ENCODE assay signal across 10 mouse cellular contexts in genomic region chr1:174921298-174921955, GRCm38 (mm10). TPM values are rescaled to one million over a fixed set of nuclear protein-coding genes. Genes with fewer than 3 reads are reported as not detected.
DNase-seq lines count a peak whose midpoint lies in the region; ATAC-seq and TF ChIP-seq lines count a peak whose summit lies in the region.
"Had no signal": no experiment of that assay in that cellular context is flagged by ENCODE, and none has a peak within 500 bp of the region (broad histone marks: within the 10 kb centered on the region; RNA-seq: fewer than 3 reads in every experiment).

Gene Grem2, minus strand, starts transcription at chr1:174921819.

- no peaks in the 10 kb centered on the region; the same call in 1 of the 2 replicates for H3K4me1 ChIP-seq in lung, adult 2 months (ENCODE audit: control insufficient read depth, insufficient read depth, low read length)

- peak within 1 kb of the TSS; percentile 65 for H3K4me3 ChIP-seq in lung, adult 2 months (replicated peaks; ENCODE audit: extremely low read depth, low read depth, low read length)

- WGBS in lung, adult 2 months: 5% methylated on average over 30 of the region's 30 CpGs

- ATAC-seq in inflammation-experienced regulatory T-cells, adult 6 months: no peak

- peak; percentile 55 for DNase-seq in heart, adult 11 months
- DNase-seq in heart, adult 18-20 months: no peak
- DNase-seq in embryo, embryonic 10.5 days (ENCODE audit: low spot score): peak; percentile 69
- peak; percentile 32 for DNase-seq in gastrocnemius, postnatal 10 days
- DNase-seq in layer of hippocampus, adult 9-11 months: peak; percentile 47
- DNase-seq in lung, adult 2 months: peak; percentile 31
- DNase-seq in ovary, adult 18-20 months (ENCODE audit: low spot score): peak; percentile 73

- no peak for TF ChIP-seq CTCF in lung, adult 2 months (IDR thresholded peaks at IDR 0.05; ENCODE audit: insufficient read depth, low read length)

- peak; percentile 50; the same call in 1 of the 2 replicates for TF ChIP-seq POLR2A in lung, adult 2 months (IDR thresholded peaks at IDR 0.05; ENCODE audit: borderline replicate concordance, extremely low read depth, low read depth, low read length)

RNA-seq across cellular contexts. Expression of gene Grem2, which starts in this region (rescaled TPM):
- under 1 TPM; 0.17 to 0.46 TPM for total RNA-seq in heart, adult 18-20 months (2021)
- total RNA-seq in gastrocnemius, postnatal 10 days (2021): 10 to 100 TPM; 33.6 to 46.4 TPM
- 32.2 and 33.3 TPM in 2 replicates for polyA plus RNA-seq in lung, adult 2 months (2012; rRNA removed)
- not detected for polyA plus RNA-seq in inflammation-experienced regulatory T-cells, adult 6 months (2017; shearing (Covaris generic))
- total RNA-seq: CH12.LX had no signal
- polyA plus RNA-seq: macrophage had no signal

Comparison
In these comparisons a context has a peak if more than half of its experiments do, and no peak if none do; other contexts are left out.
1. RNA of gene Grem2 (total RNA-seq): 33.6 to 46.4 TPM in gastrocnemius, postnatal 10 days; 0.17 to 0.46 TPM in heart, adult 18-20 months; every median in the first group is over 10 times any median in the second.
2. RNA of gene Grem2 (polyA plus RNA-seq): 32.2 to 33.3 TPM in lung, adult 2 months; not detected in inflammation-experienced regulatory T-cells, adult 6 months; every median in the first group is over 10 times any median in the second.
3. DNase-seq: peak in heart, adult 11 months (single experiment), embryo, embryonic 10.5 days (single experiment), gastrocnemius, postnatal 10 days (single experiment), layer of hippocampus, adult 9-11 months (single experiment), lung, adult 2 months (single experiment) and ovary, adult 18-20 months (single experiment); none in heart, adult 18-20 months (0 of 2).